Mouse (Mus musculus): Measurements from ENCODE around the gene Cyb561d1. TPM values are rescaled to one million over a fixed set of nuclear protein-coding genes. Genes with fewer than 3 reads are reported as not detected.

Gene Cyb561d1
- polyA plus RNA-seq, 1 experiment from 2014 or later, result 4.2 TPM

GRCm38 (mm10) chr3:108211845-108212244 lies 10.8 kb upstream of the Cyb561d1 start:
- Histone ChIP-seq H3K9me3 (no peaks in the 10 kb centered on the region), H3K27ac (no peak overlapping the region), H3K27me3 (ENCODE audit: poor library complexity, severe bottlenecking) (0 out of 2 replicates have a peak, but pooled peaks cover 8% of the 10 kb centered on the region), H3K36me3 (replicated peaks) (peaks cover 17% of the 10 kb centered on the region), H3K4me1 (peaks cover 31% of the 10 kb centered on the region), H3K4me3 (no peak overlapping the region)
- 87% methylated on average over 6 of the region's 6 CpGs for WGBS
- DNase-seq (ENCODE audit: extremely low spot score, low spot score), result no peak

- Histone ChIP-seq H3K27ac (peak within 1 kb of the TSS; percentile 99), H3K9me3 (no peaks in the 10 kb centered on the region), H3K36me3 (replicated peaks) (peaks cover 28% of the 10 kb centered on the region), H3K4me3 (peak within 1 kb of the TSS; percentile 64), H3K4me1 (peaks cover 31% of the 10 kb centered on the region), H3K27me3 (ENCODE audit: poor library complexity, severe bottlenecking) (0 out of 2 replicates have a peak, but pooled peaks cover 5% of the 10 kb centered on the region)
- WGBS, result under 1% methylated on average over 14 of the region's 14 CpGs
- DNase-seq (ENCODE audit: extremely low spot score, low spot score), result no peak
Measured at GRCm38 (mm10) chr3:108210771-108211139, 9.7 kb upstream of the Cyb561d1 start, which contains the start of gene Atxn7l2. TSS of gene Atxn7l2 (minus strand) at chr3:108210934.

- Histone ChIP-seq H3K27me3 (ENCODE audit: poor library complexity, severe bottlenecking) (0 out of 2 replicates have a peak, but pooled peaks cover 5% of the 10 kb centered on the region), H3K4me3 (peak overlapping the region; percentile 64), H3K4me1 (peaks cover 31% of the 10 kb centered on the region), H3K27ac (peak overlapping the region; percentile 99), H3K9me3 (no peaks in the 10 kb centered on the region), H3K36me3 (replicated peaks) (peaks cover 34% of the 10 kb centered on the region)
- DNase-seq (ENCODE audit: extremely low spot score, low spot score), result peak; percentile 96
- under 1% methylated on average over 70 of the region's 72 CpGs for WGBS
Measured at GRCm38 (mm10) chr3:108209946-108210770, 9.1 kb upstream of the Cyb561d1 start.

GRCm38 (mm10) chr3:108209536-108209935 lies 8.5 kb upstream of the Cyb561d1 start:
- Histone ChIP-seq H3K4me3 (peak overlapping the region; percentile 64), H3K9me3 (no peaks in the 10 kb centered on the region), H3K27me3 (ENCODE audit: poor library complexity, severe bottlenecking) (0 out of 2 replicates have a peak, but pooled peaks cover 5% of the 10 kb centered on the region), H3K4me1 (peaks cover 33% of the 10 kb centered on the region), H3K36me3 (replicated peaks) (peaks cover 40% of the 10 kb centered on the region), H3K27ac (peak overlapping the region; percentile 99)
- DNase-seq (ENCODE audit: extremely low spot score, low spot score), result peak; percentile 47
- 9% methylated on average over 8 of the region's 8 CpGs for WGBS

- Histone ChIP-seq H3K9me3 (no peaks in the 10 kb centered on the region), H3K4me1 (peaks cover 34% of the 10 kb centered on the region), H3K27ac (peak overlapping the region; percentile 99), H3K36me3 (replicated peaks) (peaks cover 46% of the 10 kb centered on the region), H3K4me3 (peak overlapping the region; percentile 64), H3K27me3 (ENCODE audit: poor library complexity, severe bottlenecking) (0 out of 2 replicates have a peak, but pooled peaks cover under 1% of the 10 kb centered on the region)
- no peak for DNase-seq (ENCODE audit: extremely low spot score, low spot score)
- 60% methylated on average over 3 of the region's 3 CpGs for WGBS
Measured at GRCm38 (mm10) chr3:108209001-108209400, 8.0 kb upstream of the Cyb561d1 start.

GRCm38 (mm10) chr3:108206731-108207375 lies 5.8 kb upstream of the Cyb561d1 start:
- 95% methylated on average over 15 of the region's 15 CpGs for WGBS
- Histone ChIP-seq H3K4me1 (peaks cover 43% of the 10 kb centered on the region), H3K27me3 (ENCODE audit: poor library complexity, severe bottlenecking) (no peaks in the 10 kb centered on the region), H3K4me3 (no peak overlapping the region), H3K9me3 (no peaks in the 10 kb centered on the region), H3K27ac (no peak overlapping the region), H3K36me3 (replicated peaks) (peaks cover 67% of the 10 kb centered on the region)
- DNase-seq (ENCODE audit: extremely low spot score, low spot score), result no peak

GRCm38 (mm10) chr3:108205601-108206000 lies 4.6 kb upstream of the Cyb561d1 start:
- H3K27me3 ChIP-seq (ENCODE audit: poor library complexity, severe bottlenecking), result no peaks in the 10 kb centered on the region
- no peak overlapping the region for H3K27ac ChIP-seq
- peaks cover 71% of the 10 kb centered on the region for H3K36me3 ChIP-seq (replicated peaks)
- 90% methylated on average over 8 of the region's 8 CpGs for WGBS
- peaks cover 45% of the 10 kb centered on the region for H3K4me1 ChIP-seq
- no peaks in the 10 kb centered on the region for H3K9me3 ChIP-seq
- H3K4me3 ChIP-seq, result no peak overlapping the region
- DNase-seq (ENCODE audit: extremely low spot score, low spot score), result no peak

- H3K27ac ChIP-seq, result 0 out of 2 replicates have a peak overlapping the region, but pooled peaks have one; percentile 15
- peaks cover 53% of the 10 kb centered on the region for H3K4me1 ChIP-seq
- no peaks in the 10 kb centered on the region for H3K9me3 ChIP-seq
- peaks cover 71% of the 10 kb centered on the region for H3K36me3 ChIP-seq (replicated peaks)
- WGBS, result 91% methylated on average over 11 of the region's 11 CpGs
- H3K27me3 ChIP-seq (ENCODE audit: poor library complexity, severe bottlenecking), result no peaks in the 10 kb centered on the region
- no peak overlapping the region for H3K4me3 ChIP-seq
- DNase-seq (ENCODE audit: extremely low spot score, low spot score), result no peak
Measured at GRCm38 (mm10) chr3:108204470-108204869, 3.5 kb upstream of the Cyb561d1 start.

GRCm38 (mm10) chr3:108203621-108204325 lies 2.8 kb upstream of the Cyb561d1 start:
- H3K4me3 ChIP-seq, result no peak overlapping the region
- H3K4me1 ChIP-seq, result peaks cover 49% of the 10 kb centered on the region
- H3K9me3 ChIP-seq, result no peaks in the 10 kb centered on the region
- DNase-seq (ENCODE audit: extremely low spot score, low spot score), result peak; percentile 82
- peak overlapping the region; percentile 44; the same call in 1 of the 2 replicates for H3K27ac ChIP-seq
- peaks cover 78% of the 10 kb centered on the region for H3K36me3 ChIP-seq (replicated peaks)
- no peaks in the 10 kb centered on the region for H3K27me3 ChIP-seq (ENCODE audit: poor library complexity, severe bottlenecking)
- 85% methylated on average over 11 of the region's 11 CpGs for WGBS

GRCm38 (mm10) chr3:108203212-108203611 lies 2.2 kb upstream of the Cyb561d1 start:
- Histone ChIP-seq H3K4me3 (no peak overlapping the region), H3K36me3 (replicated peaks) (peaks cover 80% of the 10 kb centered on the region), H3K27me3 (ENCODE audit: poor library complexity, severe bottlenecking) (no peaks in the 10 kb centered on the region), H3K9me3 (no peaks in the 10 kb centered on the region), H3K27ac (no peak overlapping the region), H3K4me1 (peaks cover 43% of the 10 kb centered on the region)
- 96% methylated on average over 13 of the region's 13 CpGs for WGBS
- DNase-seq (ENCODE audit: extremely low spot score, low spot score), result no peak

GRCm38 (mm10) chr3:108202506-108202905 lies 1.5 kb upstream of the Cyb561d1 start:
- no peaks in the 10 kb centered on the region for H3K9me3 ChIP-seq
- no peak overlapping the region for H3K4me3 ChIP-seq
- no peak overlapping the region for H3K27ac ChIP-seq
- no peaks in the 10 kb centered on the region for H3K27me3 ChIP-seq (ENCODE audit: poor library complexity, severe bottlenecking)
- peaks cover 45% of the 10 kb centered on the region for H3K4me1 ChIP-seq
- no peak for DNase-seq (ENCODE audit: extremely low spot score, low spot score)
- peaks cover 77% of the 10 kb centered on the region for H3K36me3 ChIP-seq (replicated peaks)

GRCm38 (mm10) chr3:108199231-108199630 lies 1.8 kb downstream of the Cyb561d1 start:
- Histone ChIP-seq H3K27me3 (ENCODE audit: poor library complexity, severe bottlenecking) (no peaks in the 10 kb centered on the region), H3K4me1 (peaks cover 62% of the 10 kb centered on the region), H3K36me3 (replicated peaks) (peaks cover 44% of the 10 kb centered on the region), H3K4me3 (no peak overlapping the region), H3K27ac (no peak overlapping the region), H3K9me3 (no peaks in the 10 kb centered on the region)
- 96% methylated on average over 6 of the region's 6 CpGs for WGBS
- no peak for DNase-seq (ENCODE audit: extremely low spot score, low spot score)

Measured in forebrain, embryonic 10.5 days (tissue).